Mouse (Mus musculus) forebrain, embryonic 11.5 days (tissue): ENCODE measurements around the gene Gadd45gip1. TPM values are rescaled to one million over a fixed set of nuclear protein-coding genes. Genes with fewer than 3 reads are reported as not detected.
"Not testable (repeated sequence)": the region's sequence is repeated elsewhere in the genome, so short reads cannot be mapped to it uniquely, and the experiment has no call there.

Experiments used
- ATAC-seq: fragments of 200-750 bp; cut with Nextera tagmentation; replicated peaks from 2 replicates; pipeline ENCODE4 v1.8.0; 2017; ENCODE audit warnings: moderate TSS enrichment; ENCODE audit not compliant: low FRiP score
- DNase-seq: peaks from one replicate; pipeline ENCODE4 v3.0.0-alpha.2; 2017; ENCODE audit warnings: low spot score
- H3K27ac ChIP-seq: fragments of 300-500 bp; sonication (generic); 2 replicates; pipeline ENCODE4 v1.5.1; 2014; ENCODE audit warnings: low read depth, low read length
- H3K27me3 ChIP-seq: fragments of 300-500 bp; sonication (generic); 2 replicates; pipeline ENCODE4 v1.6.1; 2014; ENCODE audit warnings: mild to moderate bottlenecking, low read length, mixed read lengths; ENCODE audit not compliant: control insufficient read depth, insufficient read depth
- H3K36me3 ChIP-seq: fragments of 300-500 bp; sonication (generic); 2 replicates; pipeline ENCODE4 v1.6.1; 2014; ENCODE audit warnings: mild to moderate bottlenecking, low read length, moderate library complexity, mixed read lengths; ENCODE audit not compliant: control insufficient read depth, insufficient read depth
- H3K4me1 ChIP-seq: fragments of 300-500 bp; sonication (generic); replicated peaks from 2 replicates; pipeline ENCODE4 v1.6.1; 2014; ENCODE audit warnings: low read length, mixed read lengths; ENCODE audit not compliant: control insufficient read depth, insufficient read depth
- H3K4me2 ChIP-seq: fragments of 300-500 bp; sonication (generic); 2 replicates; pipeline ENCODE4 v1.6.1; 2014; ENCODE audit warnings: low read depth, mild to moderate bottlenecking, low read length, moderate library complexity, mixed read lengths; ENCODE audit not compliant: severe bottlenecking
- H3K4me3 ChIP-seq: fragments of 300-500 bp; sonication (generic); 2 replicates; pipeline ENCODE4 v1.5.1; 2014; ENCODE audit warnings: low read depth, low read length
- H3K9ac ChIP-seq: fragments of 300-500 bp; sonication (generic); 2 replicates; pipeline ENCODE4 v1.6.1; 2014; ENCODE audit warnings: low read length
- H3K9me3 ChIP-seq: fragments of 300-500 bp; sonication (generic); 2 replicates; pipeline ENCODE4 v1.6.1; 2016; ENCODE audit warnings: low read length, mixed read lengths; ENCODE audit not compliant: control insufficient read depth
- WGBS: fragments of 180-500 bp; shearing (Covaris S2); extraction: QIAGEN DNeasy Blood & Tissue Kit; methylation state at CpG from one replicate; pipeline ENCODE4 v1.1.7; 2014; 5-methylcytosine and 5-hydroxymethylcytosine counted together
- polyA plus RNA-seq: library from polyadenylated mRNA; unstranded; fragments of >200 nt; fragmentation: Nextera tagmentation; extraction: Ambion mirVana; gene quantifications from 2 replicates; pipeline ENCODE4 v1.2.1, GENCODE M21; 2014

Gadd45gip1 gene
- polyA plus RNA-seq, 1 experiment from 2014 or later, result 44.3 TPM

DNA sequence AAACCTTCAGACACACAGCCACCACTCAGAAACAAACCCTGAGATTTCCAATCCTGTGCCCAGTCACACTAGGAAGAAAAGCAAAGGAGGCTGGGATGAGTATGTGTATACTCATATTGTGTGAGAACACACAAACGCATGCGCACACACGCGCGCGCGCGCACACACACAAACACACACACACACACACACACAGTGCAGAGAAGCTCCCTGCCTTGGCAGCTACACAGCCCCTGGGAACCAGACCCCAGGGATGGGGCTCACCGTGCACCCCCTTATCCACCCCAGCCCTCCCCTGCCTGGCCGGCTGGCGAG is 17.1 kb upstream of the Gadd45gip1 start:
- Histone ChIP-seq H3K9ac (no peak overlapping the region; the same call in 1 of the 2 replicates), H3K4me3 (no peak overlapping the region), H3K36me3 (no peaks in the 10 kb centered on the region), H3K27me3 (peaks cover 12% of the 10 kb centered on the region), H3K4me2 (no peak overlapping the region), H3K27ac (no peak overlapping the region), H3K4me1 (peaks cover 19% of the 10 kb centered on the region), H3K9me3 (no peaks in the 10 kb centered on the region)
- 90% methylated on average over 11 of the region's 11 CpGs for WGBS
- DNase-seq (no peak), ATAC-seq (no peak)

- WGBS, result 51% methylated on average over 19 of the region's 19 CpGs
- H3K4me1 ChIP-seq, result peaks cover 15% of the 10 kb centered on the region
- DNase-seq (peak; percentile 71), ATAC-seq (no peak; the same call in 1 of the 2 replicates)
- H3K27ac ChIP-seq, result peak overlapping the region; percentile 37; the same call in 1 of the 2 replicates
- H3K36me3 ChIP-seq, result no peaks in the 10 kb centered on the region
- no peak overlapping the region for H3K4me2 ChIP-seq
- peaks cover 12% of the 10 kb centered on the region for H3K27me3 ChIP-seq
- 0 out of 2 replicates have a peak overlapping the region, but pooled peaks have one; percentile 16 for H3K9ac ChIP-seq
- H3K4me3 ChIP-seq, result no peak overlapping the region
- no peaks in the 10 kb centered on the region for H3K9me3 ChIP-seq
Measured at GRCm38 (mm10) chr8:84814555-84815441, 16.5 kb upstream of the Gadd45gip1 start.

- WGBS, result 5% methylated on average over 9 of the region's 9 CpGs
- Histone ChIP-seq H3K27ac (no peak overlapping the region), H3K4me2 (no peak overlapping the region), H3K27me3 (peaks cover 12% of the 10 kb centered on the region), H3K9me3 (no peaks in the 10 kb centered on the region), H3K4me1 (peaks cover 15% of the 10 kb centered on the region), H3K4me3 (no peak overlapping the region), H3K36me3 (no peaks in the 10 kb centered on the region), H3K9ac (no peak overlapping the region)
- ATAC-seq (peak; percentile 42), DNase-seq (peak; percentile 96)
Measured at GRCm38 (mm10) chr8:84815547-84815946, 15.8 kb upstream of the Gadd45gip1 start.

DNA sequence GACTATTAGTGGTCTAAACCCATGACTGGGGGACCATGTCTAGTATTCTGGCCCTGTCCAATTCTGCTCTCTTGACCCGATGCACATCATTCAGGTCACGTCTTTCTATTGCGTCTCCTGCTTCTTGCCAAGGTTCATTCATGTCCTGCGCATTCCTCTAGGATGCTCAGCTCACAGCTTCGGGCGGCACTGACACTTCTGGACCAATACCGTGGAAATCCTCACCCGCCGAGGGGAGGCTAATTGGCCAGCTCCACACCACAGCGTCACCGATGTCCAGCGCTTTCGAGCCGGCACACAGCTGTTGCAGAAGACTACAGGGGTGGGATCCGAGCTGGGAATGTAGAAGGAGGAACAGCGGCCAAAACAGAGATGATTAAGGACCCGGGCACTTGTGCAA is 15.2 kb upstream of the Gadd45gip1 start:
- no peaks in the 10 kb centered on the region for H3K36me3 ChIP-seq
- H3K4me3 ChIP-seq, result no peak overlapping the region
- H3K27me3 ChIP-seq, result peaks cover 12% of the 10 kb centered on the region
- DNase-seq, result no peak
- no peak for ATAC-seq
- H3K27ac ChIP-seq, result no peak overlapping the region
- H3K9ac ChIP-seq, result no peak overlapping the region
- H3K4me2 ChIP-seq, result no peak overlapping the region
- no peaks in the 10 kb centered on the region for H3K9me3 ChIP-seq
- WGBS, result 77% methylated on average over 17 of the region's 17 CpGs
- H3K4me1 ChIP-seq, result peaks cover 13% of the 10 kb centered on the region

- no peaks in the 10 kb centered on the region; the same call in 1 of the 2 replicates for H3K27me3 ChIP-seq
- H3K9ac ChIP-seq, result peak within 1 kb of the TSS; percentile 39
- DNase-seq, result no peak
- 35% methylated on average over 3 of the region's 3 CpGs for WGBS
- no peaks in the 10 kb centered on the region for H3K9me3 ChIP-seq
- no peak within 1 kb of the TSS for H3K4me3 ChIP-seq
- no peak within 1 kb of the TSS for H3K27ac ChIP-seq
- peaks cover 6% of the 10 kb centered on the region; the same call in 1 of the 2 replicates for H3K4me1 ChIP-seq
- H3K36me3 ChIP-seq, result no peaks in the 10 kb centered on the region
- peak within 1 kb of the TSS; percentile 43 for H3K4me2 ChIP-seq
- ATAC-seq, result no peak
Measured at GRCm38 (mm10) chr8:84822723-84823122, 8.6 kb upstream of the Gadd45gip1 start, which contains the start of gene Dand5. TSS of gene Dand5 (minus strand) at chr8:84822823.

- Histone ChIP-seq H3K27me3 (no peaks in the 10 kb centered on the region; the same call in 1 of the 2 replicates), H3K4me1 (peaks cover 6% of the 10 kb centered on the region; the same call in 1 of the 2 replicates), H3K4me3 (no peak overlapping the region), H3K4me2 (peak overlapping the region; percentile 43), H3K36me3 (no peaks in the 10 kb centered on the region), H3K9ac (peak overlapping the region; percentile 39), H3K27ac (no peak overlapping the region), H3K9me3 (no peaks in the 10 kb centered on the region)
- ATAC-seq (peak; percentile 79), DNase-seq (peak; percentile 91)
- WGBS, result under 1% methylated on average over 18 of the region's 18 CpGs
Measured at GRCm38 (mm10) chr8:84823653-84824052, 7.7 kb upstream of the Gadd45gip1 start.

- Histone ChIP-seq H3K9me3 (no peaks in the 10 kb centered on the region), H3K27me3 (no peaks in the 10 kb centered on the region; the same call in 1 of the 2 replicates), H3K27ac (no peak overlapping the region), H3K36me3 (no peaks in the 10 kb centered on the region), H3K4me2 (no peak overlapping the region), H3K4me3 (no peak overlapping the region), H3K9ac (no peak overlapping the region), H3K4me1 (peaks cover 6% of the 10 kb centered on the region; the same call in 1 of the 2 replicates)
- ATAC-seq, result no peak
- no peak for DNase-seq
- 76% methylated on average over 4 of the region's 4 CpGs for WGBS
Measured at GRCm38 (mm10) chr8:84825636-84826035, 5.7 kb upstream of the Gadd45gip1 start.

DNA sequence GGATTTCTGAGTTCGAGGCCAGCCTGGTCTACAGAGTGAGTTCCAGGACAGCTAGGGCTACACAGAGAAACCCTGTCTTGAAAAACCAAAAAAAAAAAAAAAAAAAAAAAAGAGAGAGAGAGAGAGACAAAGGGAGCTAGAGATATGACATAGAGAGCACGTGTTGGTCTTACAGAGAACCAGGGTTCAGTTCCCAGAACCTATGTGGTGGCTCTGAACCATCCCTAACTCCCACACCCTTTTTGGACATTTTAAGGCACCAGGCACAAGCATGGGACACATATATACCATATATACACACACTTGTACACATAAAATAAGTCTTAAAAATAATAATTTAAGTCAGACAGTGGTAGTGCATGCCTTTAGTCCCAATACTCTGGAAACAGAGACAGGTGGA is 4.8 kb upstream of the Gadd45gip1 start:
- WGBS, result 95% methylated on average over 2 of the region's 2 CpGs
- H3K9ac ChIP-seq, result not testable (repeated sequence)

More for the DNA sequence above, 4.8 kb upstream of the Gadd45gip1 start:
- H3K36me3 ChIP-seq, DNase-seq, ATAC-seq, H3K4me3 ChIP-seq, H3K4me2 ChIP-seq, H3K27me3 ChIP-seq, H3K9me3 ChIP-seq, H3K27ac ChIP-seq, H3K4me1 ChIP-seq: not testable (repeated sequence)
